Mouse (Mus musculus) stomach, embryonic 14.5 days (tissue): ENCODE results near the gene Mxd4. TPM values are rescaled to one million over a fixed set of nuclear protein-coding genes. Genes with fewer than 3 reads are reported as not detected.

Experiments used
- ATAC-seq: fragments of 200-750 bp; cut with Nextera tagmentation; 2 replicates; pipeline ENCODE4 v1.8.0; 2017; ENCODE audit warnings: low read depth, moderate TSS enrichment; ENCODE audit not compliant: insufficient number of reproducible peaks, insufficient read depth, low FRiP score
- H3K27ac ChIP-seq: fragments of 300-500 bp; sonication (generic); 2 replicates; pipeline ENCODE4 v1.5.1; 2014; ENCODE audit warnings: mild to moderate bottlenecking, low read length, moderate library complexity, mixed read lengths
- H3K27me3 ChIP-seq: fragments of 300-500 bp; sonication (generic); 2 replicates; pipeline ENCODE4 v1.6.1; 2014; ENCODE audit warnings: low read length, control low read depth, mixed read lengths; ENCODE audit not compliant: control insufficient read depth, insufficient read depth
- H3K36me3 ChIP-seq: fragments of 300-500 bp; sonication (generic); 2 replicates; pipeline ENCODE4 v1.6.1; 2014; ENCODE audit warnings: mild to moderate bottlenecking, control low read depth, low read length, moderate library complexity, mixed read lengths; ENCODE audit not compliant: control insufficient read depth, insufficient read depth
- H3K4me1 ChIP-seq: fragments of 300-500 bp; sonication (generic); 2 replicates; pipeline ENCODE4 v1.6.1; 2014; ENCODE audit warnings: low read length, control low read depth, mixed read lengths; ENCODE audit not compliant: control insufficient read depth, insufficient read depth
- H3K4me2 ChIP-seq: fragments of 300-500 bp; sonication (generic); replicated peaks from 2 replicates; pipeline ENCODE4 v1.6.1; 2014; ENCODE audit warnings: low read depth, low read length, control low read depth
- H3K4me3 ChIP-seq: fragments of 300-500 bp; sonication (generic); 2 replicates; pipeline ENCODE4 v1.5.1; 2014; ENCODE audit warnings: low read depth, low read length, control low read depth
- H3K9ac ChIP-seq: fragments of 300-500 bp; sonication (generic); replicated peaks from 2 replicates; pipeline ENCODE4 v1.6.1; 2014; ENCODE audit warnings: low read depth, mild to moderate bottlenecking, control low read depth, low read length, moderate library complexity, mixed read lengths
- H3K9me3 ChIP-seq: fragments of 300-500 bp; sonication (generic); 2 replicates; pipeline ENCODE4 v1.6.1; 2016; ENCODE audit warnings: low read depth, low read length, control low read depth; ENCODE audit not compliant: control insufficient read depth
- WGBS: fragments of 180-500 bp; shearing (Covaris S2); extraction: QIAGEN DNeasy Blood & Tissue Kit; methylation state at CpG from one replicate; pipeline ENCODE4 v1.1.7; 2014; 5-methylcytosine and 5-hydroxymethylcytosine counted together
- polyA plus RNA-seq: library from polyadenylated mRNA; unstranded; fragments of >200 nt; fragmentation: Nextera tagmentation; extraction: Ambion mirVana; gene quantifications from 2 replicates; pipeline ENCODE4 v1.2.1, GENCODE M21; 2014

The Mxd4 gene
- polyA plus RNA-seq, 1 experiment from 2014 or later: 58.6 TPM

GRCm38 (mm10) chr5:34139751-34140150, 47.8 kb downstream of the Mxd4 start:
- Histone ChIP-seq H3K4me1 (no peaks in the 10 kb centered on the region), H3K27me3 (no peaks in the 10 kb centered on the region), H3K27ac (no peak overlapping the region), H3K4me3 (no peak overlapping the region), H3K9me3 (no peaks in the 10 kb centered on the region), H3K4me2 (no peak overlapping the region), H3K9ac (no peak overlapping the region), H3K36me3 (no peaks in the 10 kb centered on the region)
- WGBS: 4% methylated on average over 1 of the region's 1 CpGs
- ATAC-seq: no peak

DNA sequence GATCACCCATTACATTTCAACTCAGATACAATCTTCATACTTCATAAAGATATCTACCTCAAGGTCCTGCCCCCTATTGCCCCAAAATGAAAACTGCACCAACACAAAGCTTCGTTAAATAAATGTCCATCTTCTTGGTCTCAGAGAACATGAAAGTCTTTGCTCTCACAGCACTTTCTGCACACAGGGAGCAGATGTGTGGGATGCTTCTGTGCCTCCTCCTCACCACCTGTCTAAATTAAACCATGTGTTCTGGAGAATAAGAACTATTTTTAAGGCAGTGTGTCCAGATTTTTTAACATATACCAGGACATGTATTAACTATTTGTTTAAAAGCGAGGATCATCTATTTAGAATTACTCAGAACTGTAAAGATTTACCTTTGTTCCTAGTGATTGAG, 54.8 kb downstream of the Mxd4 start:
- whole genome bisulfite sequencing: 68% methylated on average over 2 of the region's 2 CpGs
- Histone ChIP-seq H3K27ac (no peak overlapping the region), H3K9ac (no peak overlapping the region), H3K4me1 (no peaks in the 10 kb centered on the region), H3K4me3 (no peak overlapping the region), H3K9me3 (no peaks in the 10 kb centered on the region), H3K4me2 (no peak overlapping the region), H3K27me3 (no peaks in the 10 kb centered on the region), H3K36me3 (no peaks in the 10 kb centered on the region)
- no peak for ATAC-seq

- no peaks in the 10 kb centered on the region for H3K9me3 ChIP-seq
- H3K4me1 ChIP-seq: no peaks in the 10 kb centered on the region
- no peak overlapping the region for H3K4me3 ChIP-seq
- H3K27me3 ChIP-seq: no peaks in the 10 kb centered on the region
- no peak for ATAC-seq
- no peaks in the 10 kb centered on the region for H3K36me3 ChIP-seq
- no peak overlapping the region for H3K4me2 ChIP-seq
- 10% methylated on average over 1 of the region's 1 CpGs for WGBS
- H3K27ac ChIP-seq: no peak overlapping the region
- H3K9ac ChIP-seq: no peak overlapping the region
Measured at GRCm38 (mm10) chr5:34124131-34124530, 63.4 kb downstream of the Mxd4 start.

Other genes with a start within 250 kb of the Mxd4 start
- gene Gm1673, start 204.3 kb downstream of the Mxd4 start, polyA plus RNA-seq: 71.7 and 89.8 TPM in 2 replicates
- gene Nat8l, start 191.7 kb downstream of the Mxd4 start, polyA plus RNA-seq: 0.24 and 0.29 TPM in 2 replicates
- 0.87 and 1.1 TPM in 2 replicates for gene Poln, start 18.3 kb downstream of the Mxd4 start, polyA plus RNA-seq
- 29.8 and 33.1 TPM in 2 replicates for gene Haus3, start 18.2 kb downstream of the Mxd4 start, polyA plus RNA-seq
- 0.62 and 0.73 TPM in 2 replicates for gene Zfyve28, start 100.7 kb upstream of the Mxd4 start, polyA plus RNA-seq
- not detected in 2 replicates for gene Cfap99, start 100.9 kb upstream of the Mxd4 start, polyA plus RNA-seq
- gene Rnf4, start 148.6 kb upstream of the Mxd4 start, polyA plus RNA-seq: 183 and 188 TPM in 2 replicates
- gene Fam193a, start 182.2 kb upstream of the Mxd4 start, polyA plus RNA-seq: 17.9 and 25.3 TPM in 2 replicates